Mouse (Mus musculus): ENCODE measurements at regions not wholly inside any gene's neighbourhood (a gene's known extent, or its start where the extent isn't known, plus 50 kb on each side); places are given as distances from the start of the nearest gene placed in this dataset.
"Not testable (repeated sequence)": the region's sequence is repeated elsewhere in the genome, so short reads cannot be mapped to it uniquely, and the experiment has no call there.

GRCm38 (mm10) chr16:31508981-31509380 lies 86.9 kb downstream of the Bdh1 start:
- DNase-seq (ENCODE audit: low spot score): peak; percentile 93

GRCm38 (mm10) chr16:31510097-31510496 lies 88.0 kb downstream of the Bdh1 start:
- DNase-seq (ENCODE audit: low spot score): no peak

- no peak for DNase-seq (ENCODE audit: low spot score)
These were observed 96.7 kb downstream of the Bdh1 start for GRCm38 (mm10) chr16:31518816-31519215.

- no peak for DNase-seq (ENCODE audit: low spot score)
These were observed 98.0 kb downstream of the Bdh1 start for GRCm38 (mm10) chr16:31520081-31520480.

GRCm38 (mm10) chr16:31521786-31522185 lies 99.7 kb downstream of the Bdh1 start:
- no peak for DNase-seq (ENCODE audit: low spot score)

GRCm38 (mm10) chr16:31526711-31527344 lies 104.7 kb downstream of the Bdh1 start:
- no peak for DNase-seq (ENCODE audit: low spot score)

- no peak for DNase-seq (ENCODE audit: low spot score)
These were observed 106.7 kb downstream of the Bdh1 start for GRCm38 (mm10) chr16:31528596-31529283.

GRCm38 (mm10) chr16:31529284-31529958 lies 107.3 kb downstream of the Bdh1 start:
- no peak for DNase-seq (ENCODE audit: low spot score)

- no peak for DNase-seq (ENCODE audit: low spot score)
These were observed 108.0 kb downstream of the Bdh1 start for GRCm38 (mm10) chr16:31530090-31530489.

- no peak for DNase-seq (ENCODE audit: low spot score)
These were observed 111.2 kb downstream of the Bdh1 start for GRCm38 (mm10) chr16:31533196-31533777.

- DNase-seq (ENCODE audit: low spot score): peak; percentile 86
These were observed 112.9 kb downstream of the Bdh1 start for GRCm38 (mm10) chr16:31534923-31535523.

- no peak for DNase-seq (ENCODE audit: low spot score)
These were observed 114.2 kb downstream of the Bdh1 start for GRCm38 (mm10) chr16:31536328-31536727.

GRCm38 (mm10) chr16:31538606-31539005 lies 116.5 kb downstream of the Bdh1 start:
- no peak for DNase-seq (ENCODE audit: low spot score)

- DNase-seq (ENCODE audit: low spot score): no peak
These were observed 119.6 kb upstream of the Dlg1 start for GRCm38 (mm10) chr16:31543499-31544170.

- peak; percentile 78 for DNase-seq (ENCODE audit: low spot score)
These were observed 117.0 kb upstream of the Dlg1 start for GRCm38 (mm10) chr16:31546062-31546827.

- DNase-seq (ENCODE audit: low spot score): peak; percentile 46
These were observed 116.4 kb upstream of the Dlg1 start for GRCm38 (mm10) chr16:31546828-31547224.

GRCm38 (mm10) chr16:31547391-31547790 lies 115.9 kb upstream of the Dlg1 start:
- no peak for DNase-seq (ENCODE audit: low spot score)

GRCm38 (mm10) chr16:31549975-31550374 lies 113.3 kb upstream of the Dlg1 start:
- DNase-seq (ENCODE audit: low spot score): no peak

- DNase-seq (ENCODE audit: low spot score): not testable (repeated sequence)
These were observed 112.7 kb upstream of the Dlg1 start for GRCm38 (mm10) chr16:31550539-31550938.

GRCm38 (mm10) chr16:31551416-31552151 lies 111.7 kb upstream of the Dlg1 start:
- peak; percentile 88 for DNase-seq (ENCODE audit: low spot score)

Measured in embryo, embryonic 10 days (tissue).